Mouse (Mus musculus): Measurements from ENCODE around the gene Prdx4.

DNA sequence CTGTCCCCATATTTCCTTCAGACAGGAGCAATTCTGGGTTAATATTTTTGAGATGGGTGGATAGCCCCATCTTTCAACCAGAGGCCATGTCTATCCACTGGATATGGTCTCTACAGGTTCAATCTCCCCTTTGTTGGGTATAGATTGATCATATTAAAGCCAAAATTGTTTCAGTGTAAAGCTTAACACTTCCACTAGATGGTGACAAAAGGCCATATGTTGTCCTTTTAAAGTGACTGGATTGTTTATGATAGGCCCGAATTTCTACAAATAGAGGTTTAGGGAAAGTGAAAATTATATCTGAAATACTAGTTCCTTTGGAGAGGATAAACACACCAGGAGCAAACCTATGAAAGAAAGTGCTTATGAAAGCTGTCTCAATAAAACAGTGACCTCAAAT lies 34.9 kb upstream of the Prdx4 start:
- TF ChIP-seq USF1 (IDR thresholded peaks at IDR 0.05; ENCODE audit: low read depth): no peak
- no peak for TF ChIP-seq E2F4 (IDR thresholded peaks at IDR 0.05; ENCODE audit: insufficient read depth)
- no peak for TF ChIP-seq TCF3 (IDR thresholded peaks at IDR 0.05; ENCODE audit: insufficient read length, low read depth)
- no peak for TF ChIP-seq MYOG (IDR thresholded peaks at IDR 0.05; ENCODE audit: control insufficient read depth in 1 of 3, insufficient read depth in 1 of 3, insufficient read length in 2 of 3, low read depth in 2 of 3)
